ENCODE assay signal across 8 mouse cellular contexts in the genomic region with DNA sequence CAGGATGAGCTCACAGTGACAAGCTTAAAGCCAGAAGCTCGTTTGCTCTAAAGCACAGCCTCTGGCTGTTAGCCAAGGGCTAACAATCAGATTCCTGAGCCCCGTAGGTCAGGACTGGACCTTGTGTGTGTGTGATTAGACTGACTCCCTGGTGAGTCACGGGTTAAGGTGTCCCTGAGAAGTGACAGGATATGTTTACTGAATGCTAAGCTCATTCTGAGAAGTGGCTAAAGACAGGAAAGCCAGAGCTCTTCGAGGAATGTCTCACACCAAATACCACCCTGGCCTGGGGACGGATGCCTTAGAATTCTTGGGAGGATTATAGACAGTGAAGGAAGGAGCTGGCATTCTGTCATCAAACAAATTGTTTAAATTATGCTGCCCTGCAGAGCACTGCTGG. TPM values are rescaled to one million over a fixed set of nuclear protein-coding genes. Genes with fewer than 3 reads are reported as not detected.
DNase-seq lines count a peak whose midpoint lies in the region; ATAC-seq and TF ChIP-seq lines count a peak whose summit lies in the region.

No protein-coding gene starts in this region.

- peak; percentile 82 for DNase-seq in lung, postnatal 0 days (ENCODE audit: low spot score)
- no peak for DNase-seq in lung, adult 18-20 months
- no peak for DNase-seq in right cerebral cortex, adult 2 months (ENCODE audit: low spot score in 2 of 2)
- DNase-seq in spleen, postnatal 14 days (ENCODE audit: low spot score in 2 of 2) = no peak

- peak; percentile 76 for ATAC-seq in lung, postnatal 0 days
- ATAC-seq in forebrain, embryonic 13.5 days = no peak
- ATAC-seq in liver, embryonic 12.5 days = peak; percentile 36; the same call in 1 of the 2 replicates
- ATAC-seq in stomach, embryonic 15.5 days (ENCODE audit: insufficient read depth, low FRiP score, low read depth) = no peak
- no peak for ATAC-seq in megakaryocyte progenitor cell, adult 5-6 weeks (replicated peaks; ENCODE audit: poor library complexity)

- TF ChIP-seq CTCF in lung, postnatal 0 days (IDR thresholded peaks at IDR 0.05) = no peak

- H3K9ac ChIP-seq in lung, postnatal 0 days (replicated peaks; ENCODE audit: low read depth) = no peak overlapping the region
- 0 out of 2 replicates have a peak overlapping the region, but pooled peaks have one; percentile 18 for H3K9ac ChIP-seq in forebrain, embryonic 13.5 days
- no peak overlapping the region for H3K9ac ChIP-seq in liver, embryonic 12.5 days
- H3K9ac ChIP-seq in stomach, embryonic 15.5 days = no peak overlapping the region

- H3K4me1 ChIP-seq in lung, postnatal 0 days (ENCODE audit: insufficient read depth, low read depth, low read length) = peaks cover 13% of the 10 kb centered on the region
- peaks cover 19% of the 10 kb centered on the region for H3K4me1 ChIP-seq in forebrain, embryonic 13.5 days
- peaks cover 41% of the 10 kb centered on the region for H3K4me1 ChIP-seq in liver, embryonic 12.5 days
- H3K4me1 ChIP-seq in stomach, embryonic 15.5 days = peaks cover 27% of the 10 kb centered on the region

- WGBS in lung, postnatal 0 days = 3% methylated on average over 5 of the region's 5 CpGs
- WGBS in forebrain, embryonic 13.5 days = 2% methylated on average over 5 of the region's 5 CpGs
- 11% methylated on average over 5 of the region's 5 CpGs for WGBS in liver, embryonic 12.5 days (ENCODE audit: insufficient replicate concordance)
- 4% methylated on average over 5 of the region's 5 CpGs for WGBS in stomach, embryonic 15.5 days

- peak; percentile 51; the same call in 1 of the 2 replicates for TF ChIP-seq EP300 in lung, postnatal 0 days (IDR thresholded peaks at IDR 0.05)

- H3K27ac ChIP-seq in lung, postnatal 0 days (ENCODE audit: low read length) = peak overlapping the region; percentile 83
- peak overlapping the region; percentile 35 for H3K27ac ChIP-seq in forebrain, embryonic 13.5 days
- H3K27ac ChIP-seq in liver, embryonic 12.5 days = peak overlapping the region; percentile 70
- H3K27ac ChIP-seq in stomach, embryonic 15.5 days = peak overlapping the region; percentile 50

- no peak overlapping the region for H3K4me3 ChIP-seq in lung, postnatal 0 days (ENCODE audit: low read depth, low read length)
- 0 out of 2 replicates have a peak overlapping the region, but pooled peaks have one; percentile 7 for H3K4me3 ChIP-seq in forebrain, embryonic 13.5 days
- no peak overlapping the region for H3K4me3 ChIP-seq in liver, embryonic 12.5 days
- H3K4me3 ChIP-seq in stomach, embryonic 15.5 days (replicated peaks) = 0 out of 2 replicates have a peak overlapping the region, but pooled peaks have one; percentile 0

- H3K27me3 ChIP-seq in lung, postnatal 0 days (replicated peaks; ENCODE audit: insufficient read depth, low read length) = no peaks in the 10 kb centered on the region
- H3K27me3 ChIP-seq in forebrain, embryonic 13.5 days = no peaks in the 10 kb centered on the region
- H3K27me3 ChIP-seq in liver, embryonic 12.5 days (replicated peaks) = no peaks in the 10 kb centered on the region
- H3K27me3 ChIP-seq in stomach, embryonic 15.5 days (replicated peaks) = no peaks in the 10 kb centered on the region

- H3K36me3 ChIP-seq in lung, postnatal 0 days (ENCODE audit: insufficient read depth, low read length) = peaks cover 31% of the 10 kb centered on the region
- H3K36me3 ChIP-seq in forebrain, embryonic 13.5 days (ENCODE audit: poor library complexity, severe bottlenecking) = peaks cover 64% of the 10 kb centered on the region
- H3K36me3 ChIP-seq in liver, embryonic 12.5 days = peaks cover 61% of the 10 kb centered on the region
- peaks cover 58% of the 10 kb centered on the region for H3K36me3 ChIP-seq in stomach, embryonic 15.5 days

- H3K9me3 ChIP-seq in lung, postnatal 0 days (ENCODE audit: low read length) = no peaks in the 10 kb centered on the region
- no peaks in the 10 kb centered on the region for H3K9me3 ChIP-seq in forebrain, embryonic 13.5 days (replicated peaks)
- H3K9me3 ChIP-seq in liver, embryonic 12.5 days (replicated peaks) = no peaks in the 10 kb centered on the region
- H3K9me3 ChIP-seq in stomach, embryonic 15.5 days = no peaks in the 10 kb centered on the region

- peak overlapping the region; percentile 20; the same call in 1 of the 2 replicates for H3K4me2 ChIP-seq in lung, postnatal 0 days (replicated peaks; ENCODE audit: low read depth, low read length)
- H3K4me2 ChIP-seq in forebrain, embryonic 13.5 days = peak overlapping the region; percentile 12; the same call in 1 of the 2 replicates
- H3K4me2 ChIP-seq in liver, embryonic 12.5 days = peak overlapping the region; percentile 4; the same call in 1 of the 2 replicates
- peak overlapping the region; percentile 14; the same call in 1 of the 2 replicates for H3K4me2 ChIP-seq in stomach, embryonic 15.5 days

RNA-seq across cellular contexts. Expression of a gene that starts 7.5 kb away (rescaled TPM):
- polyA plus RNA-seq in lung, postnatal 0 days (2015; fragmentation: Nextera tagmentation; extraction: Ambion mirVana) = 623 and 695 TPM in 2 replicates
- polyA plus RNA-seq in forebrain, embryonic 13.5 days (2015; fragmentation: Nextera tagmentation; extraction: Ambion mirVana) = 644 and 704 TPM in 2 replicates
- polyA plus RNA-seq in liver, embryonic 12.5 days (2016; fragmentation: Nextera tagmentation; extraction: Ambion mirVana) = 986 and 994 TPM in 2 replicates
- polyA plus RNA-seq in stomach, embryonic 15.5 days (2015; fragmentation: Nextera tagmentation; extraction: Ambion mirVana) = 826 and 1,031 TPM in 2 replicates
- 3,279 and 3,562 TPM in 2 replicates for total RNA-seq in megakaryocyte progenitor cell, adult 5-6 weeks (2015)
- 756 and 903 TPM in 2 replicates for total RNA-seq in megakaryocyte progenitor cell, adult 5-6 weeks (2017)

RNA-seq across cellular contexts. Expression of a gene that starts 14.4 kb away (rescaled TPM):
- 22.4 and 26.7 TPM in 2 replicates for polyA plus RNA-seq in lung, postnatal 0 days (2015; fragmentation: Nextera tagmentation; extraction: Ambion mirVana)
- polyA plus RNA-seq in forebrain, embryonic 13.5 days (2015; fragmentation: Nextera tagmentation; extraction: Ambion mirVana) = 43.1 and 50.0 TPM in 2 replicates
- polyA plus RNA-seq in liver, embryonic 12.5 days (2016; fragmentation: Nextera tagmentation; extraction: Ambion mirVana) = 13.7 and 14.4 TPM in 2 replicates
- 48.4 and 52.3 TPM in 2 replicates for polyA plus RNA-seq in stomach, embryonic 15.5 days (2015; fragmentation: Nextera tagmentation; extraction: Ambion mirVana)
- 2.9 and 4.3 TPM in 2 replicates for total RNA-seq in megakaryocyte progenitor cell, adult 5-6 weeks (2015)
- total RNA-seq in megakaryocyte progenitor cell, adult 5-6 weeks (2017) = 2.0 and 2.1 TPM in 2 replicates

RNA-seq across cellular contexts. Expression of a gene that starts 19.4 kb away (rescaled TPM):
- polyA plus RNA-seq in lung, postnatal 0 days (2015; fragmentation: Nextera tagmentation; extraction: Ambion mirVana) = 39.7 and 41.0 TPM in 2 replicates
- polyA plus RNA-seq in forebrain, embryonic 13.5 days (2015; fragmentation: Nextera tagmentation; extraction: Ambion mirVana) = 93.4 and 102 TPM in 2 replicates
- 54.0 TPM in 2 replicates for polyA plus RNA-seq in liver, embryonic 12.5 days (2016; fragmentation: Nextera tagmentation; extraction: Ambion mirVana)
- 70.6 and 84.4 TPM in 2 replicates for polyA plus RNA-seq in stomach, embryonic 15.5 days (2015; fragmentation: Nextera tagmentation; extraction: Ambion mirVana)
- 44.5 and 67.5 TPM in 2 replicates for total RNA-seq in megakaryocyte progenitor cell, adult 5-6 weeks (2015)
- 64.6 and 68.9 TPM in 2 replicates for total RNA-seq in megakaryocyte progenitor cell, adult 5-6 weeks (2017)

RNA-seq across cellular contexts. Expression of a gene that starts 22.1 kb away (rescaled TPM):
- 48.3 and 55.7 TPM in 2 replicates for polyA plus RNA-seq in lung, postnatal 0 days (2015; fragmentation: Nextera tagmentation; extraction: Ambion mirVana)
- polyA plus RNA-seq in forebrain, embryonic 13.5 days (2015; fragmentation: Nextera tagmentation; extraction: Ambion mirVana) = 4.5 and 4.8 TPM in 2 replicates
- 7.4 and 7.5 TPM in 2 replicates for polyA plus RNA-seq in liver, embryonic 12.5 days (2016; fragmentation: Nextera tagmentation; extraction: Ambion mirVana)
- 20.2 and 21.4 TPM in 2 replicates for polyA plus RNA-seq in stomach, embryonic 15.5 days (2015; fragmentation: Nextera tagmentation; extraction: Ambion mirVana)
- 87.3 and 149 TPM in 2 replicates for total RNA-seq in megakaryocyte progenitor cell, adult 5-6 weeks (2015)
- total RNA-seq in megakaryocyte progenitor cell, adult 5-6 weeks (2017) = 26.0 and 46.4 TPM in 2 replicates

RNA-seq across cellular contexts. Expression of a gene that starts 34.5 kb away (rescaled TPM):
- polyA plus RNA-seq in lung, postnatal 0 days (2015; fragmentation: Nextera tagmentation; extraction: Ambion mirVana) = 29.9 and 30.2 TPM in 2 replicates
- 49.3 and 51.5 TPM in 2 replicates for polyA plus RNA-seq in forebrain, embryonic 13.5 days (2015; fragmentation: Nextera tagmentation; extraction: Ambion mirVana)
- 35.1 and 36.8 TPM in 2 replicates for polyA plus RNA-seq in liver, embryonic 12.5 days (2016; fragmentation: Nextera tagmentation; extraction: Ambion mirVana)
- 44.8 and 47.4 TPM in 2 replicates for polyA plus RNA-seq in stomach, embryonic 15.5 days (2015; fragmentation: Nextera tagmentation; extraction: Ambion mirVana)
- total RNA-seq in megakaryocyte progenitor cell, adult 5-6 weeks (2015) = 30.6 and 36.8 TPM in 2 replicates
- total RNA-seq in megakaryocyte progenitor cell, adult 5-6 weeks (2017) = 18.0 and 21.1 TPM in 2 replicates

Comparison
In these comparisons a context has a peak if more than half of its experiments do, and no peak if none do; other contexts are left out.
1. ATAC-seq: peak in lung, postnatal 0 days (single experiment) and liver, embryonic 12.5 days (single experiment); none in forebrain, embryonic 13.5 days (single experiment), stomach, embryonic 15.5 days (single experiment) and megakaryocyte progenitor cell, adult 5-6 weeks (single experiment).
2. H3K4me3 ChIP-seq: peak in forebrain, embryonic 13.5 days (single experiment) and stomach, embryonic 15.5 days (single experiment); none in lung, postnatal 0 days (single experiment) and liver, embryonic 12.5 days (single experiment).
3. Peak in every context shown above with its lines, with median percentiles within 50 percentile points of each other: H3K27ac ChIP-seq and H3K4me2 ChIP-seq.